Mouse (Mus musculus): Measurements from ENCODE around the gene Gm12695.
A peak's percentile ranks its signal among the peaks of the same experiment; 100 is the strongest.

Gene Gm12695

DNA sequence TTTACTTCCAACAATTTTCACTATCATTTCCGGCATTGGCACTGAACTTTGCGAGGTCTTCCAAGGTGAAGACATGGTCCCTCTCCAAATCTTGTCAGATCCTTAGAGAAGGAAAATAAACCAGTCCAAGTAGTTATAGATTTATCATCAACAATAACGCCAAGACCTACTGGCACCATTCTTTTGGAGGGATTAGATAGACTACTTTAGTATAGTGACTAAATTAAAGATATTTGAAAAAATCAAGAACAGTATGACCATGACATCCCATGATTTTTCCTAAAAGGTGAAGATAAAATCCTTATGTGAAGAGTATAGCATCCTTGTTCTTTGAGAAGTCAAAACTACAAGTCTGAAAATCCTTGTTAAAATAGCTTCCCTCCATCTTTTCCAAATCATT, at the start of gene Gm12695:
Gene Gm12695, minus strand, starts transcription at position 101 of the 400 bp plus-strand sequence.
- no peak for DNase-seq

GRCm38 (mm10) chr4:96825540-96826045, 40.6 kb upstream of the Gm12695 start:
- no peak for DNase-seq

GRCm38 (mm10) chr4:96806824-96807808, 22.1 kb upstream of the Gm12695 start:
- no peak for DNase-seq

GRCm38 (mm10) chr4:96799380-96800157, 14.6 kb upstream of the Gm12695 start:
- peak; percentile 61 to 67 for DNase-seq

DNA sequence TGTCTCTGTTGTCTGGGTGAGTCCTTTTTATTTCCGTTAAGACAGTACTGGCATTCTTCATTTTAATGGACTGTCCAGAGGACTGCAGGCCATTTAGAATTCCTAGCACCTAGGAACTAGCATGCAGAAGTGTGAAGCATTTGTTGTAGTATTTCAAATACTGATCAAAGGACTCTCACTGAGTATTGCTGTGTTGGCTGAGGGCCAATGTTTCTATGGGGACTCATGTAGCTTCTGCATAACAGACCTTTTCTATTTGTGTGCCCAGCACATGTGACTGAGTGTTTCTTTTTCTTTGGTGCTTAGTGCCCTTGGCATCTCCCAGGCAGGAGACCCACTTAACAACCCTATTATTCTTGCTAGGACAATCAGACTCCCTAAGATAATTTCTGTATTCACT, 12.6 kb upstream of the Gm12695 start:
- peak; percentile 10 to 37 for DNase-seq

DNA sequence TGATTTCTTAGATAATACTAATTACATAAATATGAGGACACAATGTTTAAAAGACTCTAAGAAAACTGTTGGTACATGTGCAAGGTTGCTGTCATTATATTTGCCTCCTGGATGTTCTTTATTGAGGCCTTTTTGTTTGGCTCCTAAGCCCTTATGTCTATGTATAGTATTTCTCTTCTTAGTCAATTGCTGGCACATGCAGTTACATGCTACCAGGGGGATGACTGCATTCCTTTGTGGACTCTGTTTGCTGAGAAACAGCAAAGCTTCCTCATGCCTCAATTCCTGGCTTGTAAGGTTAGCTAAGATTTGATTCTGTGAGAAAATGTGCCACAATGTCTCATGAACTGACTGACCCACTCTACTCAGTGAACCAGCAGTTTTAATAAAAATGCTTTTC, 6.3 kb upstream of the Gm12695 start:
- DNase-seq = no peak

DNA sequence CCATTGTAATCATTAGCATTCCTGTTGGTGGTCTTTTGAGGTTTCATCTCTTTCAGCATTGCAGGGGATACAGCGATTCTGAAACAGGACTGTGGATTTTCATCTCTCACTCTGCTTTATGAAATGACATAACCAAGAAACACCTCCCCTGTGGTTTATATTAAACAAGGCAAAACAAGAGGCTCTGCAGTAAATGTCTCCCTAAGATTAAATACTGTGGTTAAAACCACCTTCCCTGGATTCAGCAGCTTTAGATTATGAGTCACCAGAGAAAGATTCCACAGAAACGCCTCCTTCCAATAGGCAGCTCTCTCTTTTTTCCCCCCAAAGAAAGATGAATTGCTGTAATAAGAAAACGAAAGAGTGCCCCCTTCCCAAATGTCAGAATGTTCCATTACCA, 4.9 kb upstream of the Gm12695 start:
- DNase-seq = no peak

DNA sequence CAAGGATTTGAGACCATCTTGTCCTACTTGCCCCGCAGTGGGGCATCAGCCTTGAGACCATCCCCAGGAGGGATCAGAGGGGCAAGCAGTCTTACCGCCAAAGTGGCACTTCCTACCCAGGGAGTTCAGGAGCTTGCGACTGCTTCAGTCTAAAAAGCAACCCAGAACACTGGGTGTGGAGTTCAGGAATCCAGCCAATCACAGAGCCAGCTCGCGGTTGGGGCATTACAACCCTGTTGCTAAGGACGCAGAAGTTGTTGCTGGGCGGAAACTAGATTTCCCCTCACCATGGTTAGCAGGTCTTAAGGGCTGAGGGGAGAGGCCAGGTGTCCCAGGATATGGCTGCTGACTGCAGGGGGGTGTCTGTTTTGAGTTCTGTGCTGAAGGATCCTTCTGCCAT, 1.6 kb upstream of the Gm12695 start:
- no peak for DNase-seq

- peak; percentile 81 to 86 for DNase-seq
These were observed 11.9 kb downstream of the Gm12695 start for GRCm38 (mm10) chr4:96772966-96773566.

DNA sequence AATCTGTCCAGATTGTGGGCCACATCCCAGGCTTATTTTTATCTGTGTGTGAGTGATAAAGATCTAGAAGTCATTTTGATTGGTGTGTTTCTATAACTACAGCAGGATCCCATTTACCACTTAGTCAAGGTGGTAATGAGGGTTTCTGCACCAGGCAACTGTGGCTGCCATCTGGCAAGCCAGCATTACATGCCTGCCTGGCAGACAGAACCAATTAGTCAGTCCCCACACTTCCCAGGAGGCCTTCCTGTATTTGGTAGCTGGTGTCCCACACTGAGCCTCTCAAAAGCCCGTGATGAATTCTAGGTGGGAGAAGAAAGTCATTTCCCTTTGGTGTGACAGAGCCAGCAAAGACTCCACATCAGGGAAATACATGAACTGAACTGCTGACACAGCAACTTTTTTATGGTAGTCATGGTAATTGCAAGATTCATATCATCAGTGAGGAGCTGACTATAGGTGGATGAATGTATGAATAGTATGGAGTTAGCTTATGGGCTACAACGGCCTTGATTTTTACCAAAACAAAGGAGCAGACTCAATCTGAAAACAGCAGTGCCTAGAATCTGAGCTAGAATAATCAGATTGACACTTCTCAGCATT, 18.5 kb downstream of the Gm12695 start:
- DNase-seq = peak; percentile 56 to 64

DNA sequence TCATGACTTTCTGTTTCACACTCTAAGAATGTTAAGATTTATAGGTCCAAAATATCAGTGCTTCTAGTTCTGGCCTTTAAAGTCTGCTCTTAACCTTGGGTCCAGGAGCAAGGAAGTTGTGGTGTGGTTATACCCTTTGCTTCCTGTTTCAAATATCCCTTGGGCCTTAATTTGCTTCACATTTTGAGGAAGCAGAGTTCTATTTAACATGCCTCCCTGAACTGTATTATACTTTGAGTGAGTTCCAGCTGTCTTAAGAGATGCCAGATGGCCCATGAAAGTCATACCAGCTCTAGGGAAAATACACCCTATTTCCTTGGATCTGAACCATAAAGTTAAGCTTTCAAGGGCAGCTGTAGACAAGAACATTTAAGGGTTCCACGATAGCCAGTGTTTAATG, 33.0 kb downstream of the Gm12695 start:
- DNase-seq = no peak

DNA sequence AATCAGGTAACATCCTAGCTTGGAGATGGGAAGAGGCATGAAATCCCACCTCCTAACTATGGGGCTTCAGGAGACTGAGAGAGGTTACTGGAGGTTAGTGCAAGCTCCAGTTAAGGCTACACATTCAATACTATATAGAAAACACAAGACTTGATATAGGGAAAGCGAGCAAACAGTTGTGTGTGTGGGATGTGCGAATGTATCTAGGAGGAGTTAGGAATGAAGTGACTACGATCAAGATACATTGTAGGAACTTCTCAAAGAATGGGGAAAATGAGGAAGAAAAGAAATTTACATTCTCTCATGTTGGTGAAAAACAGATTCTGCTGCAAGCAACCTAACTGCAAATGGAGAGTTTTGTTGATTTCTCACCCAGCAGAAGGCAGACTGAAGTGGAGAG, 44.5 kb downstream of the Gm12695 start:
- DNase-seq = no peak

DNA sequence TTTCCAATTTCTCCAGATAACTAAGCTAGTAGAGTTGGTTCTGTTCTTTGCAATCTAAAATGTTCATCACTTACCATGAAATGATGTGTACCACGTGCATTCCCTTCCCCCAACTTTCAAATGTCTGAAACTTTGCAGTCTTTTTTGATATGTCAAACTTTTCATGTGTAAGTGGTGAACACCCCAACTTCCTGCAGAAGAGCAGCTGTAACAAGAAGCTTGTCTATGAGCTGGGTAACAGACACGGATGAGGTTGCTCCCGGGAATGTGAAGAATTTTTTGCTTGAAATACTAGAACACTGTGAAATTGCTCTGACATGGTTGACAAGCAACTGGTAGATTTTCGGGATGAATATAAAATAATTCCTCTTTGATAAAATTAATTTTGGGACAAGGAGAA, 55.7 kb downstream of the Gm12695 start:
- no peak for DNase-seq

DNA sequence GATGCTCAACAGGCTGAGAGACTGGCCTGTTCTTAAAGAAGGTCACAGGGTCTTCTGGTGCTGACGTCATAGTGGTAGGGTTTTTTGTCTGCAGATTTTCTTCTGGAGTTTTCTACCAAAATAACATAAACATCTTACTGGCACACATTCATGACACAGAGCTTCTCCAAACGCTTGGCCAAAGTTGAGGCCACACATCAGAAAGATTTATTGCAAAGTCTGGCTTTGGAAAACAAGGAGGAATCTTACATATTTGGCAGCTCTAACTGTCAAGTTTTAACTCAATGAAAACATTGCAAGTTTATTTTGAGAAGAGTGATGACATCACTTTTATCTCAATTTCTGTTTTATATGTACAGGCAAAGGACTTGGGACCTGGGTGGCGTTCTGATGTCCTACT, 56.8 kb downstream of the Gm12695 start:
- no peak for DNase-seq

DNA sequence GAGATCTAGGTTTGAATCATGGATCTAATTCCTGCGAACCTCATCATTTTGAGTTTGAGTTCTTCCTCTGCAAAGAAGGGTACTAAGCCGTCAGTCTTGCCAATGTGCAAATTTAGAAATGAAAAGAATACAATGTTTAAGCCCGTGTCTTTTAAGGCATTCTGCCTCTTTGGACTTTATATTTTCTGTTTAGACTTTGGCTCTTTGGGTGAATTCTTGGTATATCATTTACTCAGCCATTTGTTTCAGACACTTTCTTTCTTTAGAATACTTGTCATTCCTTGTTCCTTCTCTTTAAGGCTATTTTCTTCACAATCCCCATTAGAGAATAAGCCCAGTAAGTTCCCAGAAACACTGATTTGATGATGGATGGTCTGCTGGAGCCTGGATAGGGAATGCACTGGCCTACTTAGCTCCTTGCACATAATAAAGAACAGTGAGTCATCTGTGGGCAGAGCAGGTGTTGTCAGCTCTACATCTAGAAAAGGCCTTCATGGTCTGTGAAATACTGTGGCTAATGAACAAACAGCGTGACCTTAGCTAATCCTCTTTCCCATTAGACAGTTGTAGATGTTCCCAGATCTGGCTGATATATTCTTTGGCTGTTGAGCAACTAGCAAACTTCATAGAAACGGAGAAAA, 59.5 kb downstream of the Gm12695 start:
- no peak for DNase-seq

- DNase-seq = no peak
These were observed 62.7 kb downstream of the Gm12695 start for GRCm38 (mm10) chr4:96722301-96722700.

- peak; percentile 19 to 39 for DNase-seq
These were observed 65.7 kb downstream of the Gm12695 start for GRCm38 (mm10) chr4:96718977-96719966.

- DNase-seq = peak in 1 of 2 experiments; percentile 32
These were observed 66.5 kb downstream of the Gm12695 start for GRCm38 (mm10) chr4:96718503-96718902.

GRCm38 (mm10) chr4:96705281-96705951, 79.6 kb downstream of the Gm12695 start:
- DNase-seq = peak; percentile 83 to 84

DNA sequence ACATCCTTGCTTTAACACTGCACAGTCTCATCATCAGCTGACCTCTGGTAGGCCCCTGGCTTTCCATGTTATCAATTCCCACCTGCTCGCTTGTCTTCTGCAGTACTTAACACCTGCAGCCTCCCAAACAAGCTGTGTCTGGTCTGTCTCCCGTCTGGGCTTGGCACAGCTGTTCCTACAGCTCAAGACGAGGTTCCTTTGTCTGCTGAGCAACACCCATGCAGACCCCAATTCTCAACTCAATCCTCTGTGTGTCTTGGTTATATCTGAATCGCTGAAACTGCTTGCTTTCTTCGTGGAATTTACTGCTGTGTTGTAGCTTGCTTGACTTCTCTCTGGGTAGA, 86.8 kb downstream of the Gm12695 start:
- DNase-seq = no peak
